Mouse (Mus musculus) lung, embryonic 16.5 days (tissue): ENCODE data around the gene Gm20605. TPM values are rescaled to one million over a fixed set of nuclear protein-coding genes. Genes with fewer than 3 reads are reported as not detected.
A peak's percentile ranks its signal among the peaks of the same experiment; 100 is the strongest.

Source experiments
- ATAC-seq: fragments of 200-750 bp; cut with Nextera tagmentation; 2 replicates; pipeline ENCODE4 v1.8.0; 2017; ENCODE audit warnings: low read depth, mild to moderate bottlenecking, moderate library complexity
- H3K27ac ChIP-seq: fragments of 300-500 bp; sonication (generic); 2 replicates; pipeline ENCODE4 v1.5.1; 2014; ENCODE audit warnings: mild to moderate bottlenecking, control low read depth, low read length
- H3K27me3 ChIP-seq: fragments of 300-500 bp; sonication (generic); 2 replicates; pipeline ENCODE4 v1.6.1; 2014; ENCODE audit warnings: low read depth, low read length, mixed read lengths; ENCODE audit not compliant: control insufficient read depth, insufficient read depth
- H3K36me3 ChIP-seq: fragments of 300-500 bp; sonication (generic); 2 replicates; pipeline ENCODE4 v1.6.1; 2014; ENCODE audit warnings: low read length; ENCODE audit not compliant: control insufficient read depth, insufficient read depth
- H3K4me1 ChIP-seq: fragments of 300-500 bp; sonication (generic); replicated peaks from 2 replicates; pipeline ENCODE4 v1.6.1; 2014; ENCODE audit warnings: low read length, mixed read lengths; ENCODE audit not compliant: control insufficient read depth, insufficient read depth
- H3K4me2 ChIP-seq: fragments of 300-500 bp; sonication (generic); 2 replicates; pipeline ENCODE4 v1.6.1; 2014; ENCODE audit warnings: low read depth, low read length, control low read depth
- H3K4me3 ChIP-seq: fragments of 300-500 bp; sonication (generic); 2 replicates; pipeline ENCODE4 v1.5.1; 2014; ENCODE audit warnings: mild to moderate bottlenecking, low read length, control low read depth
- H3K9ac ChIP-seq: fragments of 300-500 bp; sonication (generic); 2 replicates; pipeline ENCODE4 v1.6.1; 2014; ENCODE audit warnings: low read length, control low read depth
- H3K9me3 ChIP-seq: fragments of 300-500 bp; sonication (generic); 2 replicates; pipeline ENCODE4 v1.6.1; 2016; ENCODE audit warnings: low read length; ENCODE audit not compliant: control insufficient read depth
- WGBS: fragments of 180-500 bp; shearing (Covaris S2); extraction: QIAGEN DNeasy Blood & Tissue Kit; methylation state at CpG from one replicate; pipeline ENCODE4 v1.1.7; 2014; 5-methylcytosine and 5-hydroxymethylcytosine counted together
- polyA plus RNA-seq: library from polyadenylated mRNA; unstranded; fragments of >200 nt; fragmentation: Nextera tagmentation; extraction: Ambion mirVana; gene quantifications from 2 replicates; pipeline ENCODE4 v1.2.1, GENCODE M21; 2015

Gene Gm20605
- polyA plus RNA-seq, 1 experiment from 2014 or later = 14.8 TPM

DNA sequence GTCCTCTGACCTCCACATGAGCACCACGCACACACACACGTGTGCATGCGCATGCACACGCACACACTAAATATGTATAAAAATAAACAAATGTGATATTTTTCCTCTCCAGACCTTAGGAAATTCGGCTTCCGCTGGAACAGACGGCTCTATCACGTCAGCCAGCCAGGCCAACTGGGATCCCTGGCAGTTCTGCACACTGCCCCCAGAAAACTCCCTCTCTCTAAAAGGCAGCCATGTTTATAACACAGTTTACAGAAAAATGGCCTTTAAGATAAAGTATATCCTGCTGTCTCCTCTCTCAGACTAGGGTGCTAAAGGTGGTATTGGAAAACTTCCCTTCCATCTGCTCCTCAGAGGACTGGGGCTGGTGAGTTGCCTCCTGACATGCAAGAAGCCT, 48.9 kb downstream of the Gm20605 start:
- Histone ChIP-seq H3K9me3 (no peaks in the 10 kb centered on the region), H3K4me2 (no peak overlapping the region), H3K27me3 (no peaks in the 10 kb centered on the region), H3K27ac (no peak overlapping the region), H3K4me1 (peaks cover under 1% of the 10 kb centered on the region), H3K9ac (no peak overlapping the region), H3K36me3 (no peaks in the 10 kb centered on the region), H3K4me3 (no peak overlapping the region)
- no peak for ATAC-seq
- 85% methylated on average over 8 of the region's 8 CpGs for WGBS

DNA sequence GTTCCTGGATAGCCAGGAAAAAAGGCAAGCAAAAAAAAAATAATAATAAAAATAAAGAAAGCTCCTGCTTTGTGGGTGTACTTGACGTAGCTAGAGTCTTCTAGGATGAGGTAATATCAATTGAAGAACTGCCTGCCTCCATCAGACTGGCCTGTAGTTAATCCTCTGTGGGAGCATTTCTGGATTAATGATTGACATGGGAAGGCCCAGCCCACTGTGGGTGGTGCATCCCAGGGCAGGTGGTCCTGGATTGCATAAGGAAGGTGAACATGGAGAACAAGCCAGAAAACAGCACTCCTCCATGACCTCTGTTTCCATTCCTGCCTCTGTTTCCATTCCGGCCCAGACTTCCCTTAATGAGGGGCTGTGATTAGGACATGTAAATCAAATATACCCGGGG, 49.8 kb downstream of the Gm20605 start:
- no peaks in the 10 kb centered on the region for H3K9me3 ChIP-seq
- H3K4me3 ChIP-seq = no peak overlapping the region
- H3K27me3 ChIP-seq = no peaks in the 10 kb centered on the region
- no peaks in the 10 kb centered on the region for H3K36me3 ChIP-seq
- 78% methylated on average over 3 of the region's 3 CpGs for WGBS
- peaks cover 10% of the 10 kb centered on the region for H3K4me1 ChIP-seq
- H3K4me2 ChIP-seq = no peak overlapping the region
- H3K9ac ChIP-seq = no peak overlapping the region
- H3K27ac ChIP-seq = no peak overlapping the region
- ATAC-seq = no peak

DNA sequence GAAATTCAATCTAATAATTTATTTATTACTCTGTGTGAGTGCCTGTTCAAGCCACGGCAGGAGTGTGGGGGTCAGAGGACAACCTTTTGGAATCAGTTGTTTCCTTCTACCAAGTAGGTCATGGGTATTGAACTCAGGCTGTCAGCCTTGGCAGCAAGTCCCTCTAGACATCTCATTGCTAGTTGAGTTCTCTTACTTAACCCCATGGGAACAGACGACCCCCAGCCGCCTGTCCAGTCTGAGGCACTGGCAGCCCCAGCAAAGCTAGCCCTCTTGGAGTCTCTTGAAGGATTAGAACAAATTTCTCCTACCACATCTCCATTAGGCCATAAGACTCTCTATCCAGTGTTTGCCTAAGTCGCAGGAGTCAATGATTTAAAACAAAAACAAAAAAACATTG, 50.8 kb downstream of the Gm20605 start:
- H3K9me3 ChIP-seq = no peaks in the 10 kb centered on the region
- no peak overlapping the region for H3K4me2 ChIP-seq
- H3K27me3 ChIP-seq = no peaks in the 10 kb centered on the region
- 62% methylated on average over 4 of the region's 4 CpGs for WGBS
- peaks cover 10% of the 10 kb centered on the region for H3K4me1 ChIP-seq
- no peak overlapping the region for H3K4me3 ChIP-seq
- no peak overlapping the region for H3K9ac ChIP-seq
- ATAC-seq = no peak
- no peak overlapping the region for H3K27ac ChIP-seq
- H3K36me3 ChIP-seq = no peaks in the 10 kb centered on the region

DNA sequence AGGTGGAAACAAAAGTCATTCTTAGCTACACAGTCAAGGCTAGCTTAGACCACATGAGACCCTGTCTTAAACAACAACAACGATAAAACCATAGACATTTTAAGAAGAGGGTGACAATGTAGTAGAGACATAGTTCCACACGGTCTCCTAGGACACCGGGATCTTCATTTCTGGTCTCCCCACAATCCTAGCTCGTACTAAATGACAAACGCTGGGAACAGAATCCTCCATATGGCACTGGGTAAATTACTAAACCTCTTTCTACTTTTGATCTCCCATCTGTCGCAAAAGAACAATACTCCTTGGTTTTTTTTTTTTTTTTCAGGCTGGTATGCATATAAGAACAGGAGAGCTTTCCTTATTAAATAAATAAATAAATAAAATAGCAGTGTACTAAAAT, 53.6 kb downstream of the Gm20605 start:
- Histone ChIP-seq H3K4me3 (no peak overlapping the region), H3K27me3 (no peaks in the 10 kb centered on the region), H3K4me1 (peaks cover 13% of the 10 kb centered on the region), H3K27ac (no peak overlapping the region), H3K4me2 (no peak overlapping the region), H3K9ac (no peak overlapping the region), H3K9me3 (no peaks in the 10 kb centered on the region), H3K36me3 (no peaks in the 10 kb centered on the region)
- WGBS = 83% methylated on average over 6 of the region's 6 CpGs
- ATAC-seq = no peak

DNA sequence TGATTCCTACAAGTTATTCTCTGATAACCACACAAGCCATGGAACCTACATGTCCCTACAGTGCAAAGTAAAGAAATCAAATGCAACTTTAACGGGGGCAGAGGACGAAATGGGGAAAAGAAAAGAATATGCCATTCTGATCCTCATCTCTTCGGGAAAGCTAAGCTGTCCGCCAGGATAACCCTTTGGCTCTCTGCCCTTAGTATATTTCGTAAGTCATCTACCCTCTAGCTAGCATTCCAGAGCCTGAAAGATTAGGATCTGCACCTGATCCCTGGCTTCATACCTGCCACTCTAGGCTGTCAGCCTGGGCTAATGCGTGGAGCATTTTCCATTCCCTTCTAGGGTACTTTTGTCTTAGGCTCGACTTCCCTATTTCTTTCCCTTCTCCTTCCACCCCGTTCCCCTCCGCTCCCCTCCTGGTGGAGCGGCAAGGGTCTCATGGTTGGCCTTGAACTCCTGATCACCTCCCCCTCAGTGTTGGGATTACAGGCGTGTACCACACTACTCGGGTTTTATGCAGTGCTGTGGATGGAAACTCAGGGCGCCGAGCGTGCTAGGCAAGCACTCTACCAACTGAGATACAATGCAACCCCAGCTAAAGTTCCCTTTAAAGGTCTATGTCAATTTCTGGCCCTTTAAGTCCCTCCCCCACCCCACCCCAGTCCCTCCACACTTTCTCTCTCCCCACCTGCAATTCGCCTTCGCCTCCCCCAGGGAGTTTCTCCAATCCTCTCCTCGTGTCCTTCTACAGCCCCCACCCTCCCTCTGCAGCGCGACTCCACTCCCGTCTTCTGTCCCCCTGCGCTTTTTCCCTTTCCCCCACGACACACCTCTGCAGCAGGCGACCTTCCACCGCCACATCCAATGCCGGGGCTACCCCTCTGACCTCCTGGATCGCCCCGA, 54.7 kb downstream of the Gm20605 start:
- Histone ChIP-seq H3K27me3 (no peaks in the 10 kb centered on the region), H3K9ac (peak overlapping the region; percentile 69), H3K4me1 (peaks cover 13% of the 10 kb centered on the region), H3K4me2 (peak overlapping the region; percentile 98), H3K27ac (peak overlapping the region; percentile 71), H3K9me3 (no peaks in the 10 kb centered on the region), H3K4me3 (peak overlapping the region; percentile 82), H3K36me3 (no peaks in the 10 kb centered on the region)
- WGBS = 4% methylated on average over 28 of the region's 28 CpGs
- ATAC-seq = peak; percentile 1; the same call in 1 of the 2 replicates

DNA sequence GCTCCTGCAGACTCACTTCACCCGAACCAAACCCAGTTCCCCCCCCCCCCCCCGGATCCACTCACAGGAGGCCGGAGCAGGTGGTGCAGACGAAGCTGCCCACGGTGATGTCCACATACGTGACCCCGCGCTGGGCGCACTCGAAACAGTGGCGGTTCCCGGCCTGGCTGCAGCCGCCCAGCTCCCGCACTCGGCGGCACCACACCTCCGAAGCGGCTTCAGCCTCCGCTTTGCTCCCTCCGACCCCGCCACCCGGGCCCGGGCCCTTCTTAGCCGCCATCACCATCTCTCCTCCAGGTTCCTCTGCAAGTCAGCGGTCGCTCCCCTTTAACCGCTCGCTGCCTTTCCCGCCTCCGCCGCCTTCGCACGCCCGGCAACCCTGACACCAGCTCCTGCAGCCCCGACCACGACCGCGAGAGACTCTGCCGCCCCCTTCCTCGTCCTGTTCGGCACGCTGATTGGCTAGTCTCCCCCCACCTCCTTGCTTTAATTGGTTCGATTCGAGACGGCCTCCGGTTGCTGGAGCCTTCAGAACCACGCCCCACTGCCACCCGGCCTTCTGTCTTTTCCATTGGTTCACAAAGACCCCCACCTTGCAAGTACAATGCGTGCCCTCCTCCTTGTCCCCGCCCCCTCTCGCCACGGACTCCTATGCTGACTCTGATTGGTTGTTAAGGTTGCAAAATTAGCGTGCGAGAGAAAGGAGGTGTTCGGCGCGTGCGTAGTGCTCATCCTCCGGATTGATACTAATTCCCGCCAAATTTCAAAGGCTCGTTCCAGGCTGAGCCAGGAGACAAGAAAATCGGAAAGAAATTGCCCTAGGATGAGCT, 55.5 kb downstream of the Gm20605 start, which contains the start of gene Agfg2:
Agfg2 (minus strand) TSS at position 433 of the 830 bp plus-strand sequence.
- H3K9ac ChIP-seq = peak within 1 kb of the TSS; percentile 69
- H3K36me3 ChIP-seq = no peaks in the 10 kb centered on the region
- no peaks in the 10 kb centered on the region for H3K9me3 ChIP-seq
- under 1% methylated on average over 54 of the region's 62 CpGs for WGBS
- peak within 1 kb of the TSS; percentile 82 for H3K4me3 ChIP-seq
- ATAC-seq = peak; percentile 99
- peak within 1 kb of the TSS; percentile 71 for H3K27ac ChIP-seq
- peaks cover 13% of the 10 kb centered on the region for H3K4me1 ChIP-seq
- H3K4me2 ChIP-seq = peak within 1 kb of the TSS; percentile 98
- no peaks in the 10 kb centered on the region for H3K27me3 ChIP-seq

DNA sequence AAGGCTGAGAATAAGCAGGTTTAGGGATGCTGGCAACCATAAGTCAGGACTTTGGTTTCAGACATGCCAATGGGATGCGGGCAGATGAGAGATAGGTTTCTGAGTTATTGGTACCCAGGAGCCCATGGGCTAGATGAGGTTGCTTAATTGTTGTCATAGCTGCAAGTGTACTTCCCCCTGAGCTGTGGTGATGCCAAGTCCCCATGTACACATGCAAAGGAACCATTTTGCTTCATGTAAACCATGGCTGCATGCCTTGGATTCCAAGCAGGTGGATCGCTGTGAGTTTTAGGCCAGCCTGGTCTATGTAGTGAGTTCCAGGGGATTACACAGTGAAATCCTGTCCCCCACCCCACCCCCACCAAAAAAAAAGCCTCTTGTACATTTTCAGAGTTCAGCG, 56.7 kb downstream of the Gm20605 start:
- H3K4me1 ChIP-seq = peaks cover 13% of the 10 kb centered on the region
- H3K4me3 ChIP-seq = no peak overlapping the region
- no peaks in the 10 kb centered on the region for H3K9me3 ChIP-seq
- no peak overlapping the region for H3K27ac ChIP-seq
- H3K9ac ChIP-seq = no peak overlapping the region
- H3K36me3 ChIP-seq = no peaks in the 10 kb centered on the region
- ATAC-seq = no peak
- H3K4me2 ChIP-seq = no peak overlapping the region
- 94% methylated on average over 3 of the region's 3 CpGs for WGBS
- no peaks in the 10 kb centered on the region for H3K27me3 ChIP-seq

DNA sequence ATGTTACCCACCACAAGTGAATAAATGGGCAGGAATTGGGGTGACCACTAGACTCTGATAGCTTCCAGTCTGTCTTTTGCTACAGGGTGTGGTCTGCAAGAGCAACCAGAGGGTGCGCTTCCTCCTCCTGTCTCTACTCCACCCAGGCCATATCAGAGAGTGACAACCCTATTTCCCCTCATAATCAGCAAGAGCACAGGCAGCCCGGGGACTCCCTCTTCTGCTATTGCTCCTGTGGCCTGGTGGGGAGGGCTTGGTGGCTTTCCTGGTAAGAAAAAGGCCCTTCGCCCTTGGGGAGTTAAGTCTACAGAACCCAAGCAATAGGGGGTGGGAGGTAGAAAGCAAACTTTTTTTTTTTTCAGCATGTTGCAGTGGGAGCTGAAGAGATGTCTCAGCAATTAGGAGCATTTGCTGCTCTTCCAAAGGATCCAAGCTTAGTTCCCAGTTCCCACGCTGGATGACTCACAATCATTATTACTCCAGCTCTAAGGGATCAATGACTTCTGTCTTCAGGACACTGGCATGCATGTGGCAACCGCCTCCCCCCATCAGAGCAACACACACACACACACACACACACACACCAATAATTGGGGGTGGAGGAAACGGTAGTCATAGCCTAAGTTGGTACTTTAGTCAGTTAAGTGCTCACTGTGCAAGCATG, 57.3 kb downstream of the Gm20605 start:
- H3K27me3 ChIP-seq = no peaks in the 10 kb centered on the region
- H3K4me3 ChIP-seq = no peak overlapping the region
- H3K36me3 ChIP-seq = no peaks in the 10 kb centered on the region
- H3K4me2 ChIP-seq = no peak overlapping the region
- 79% methylated on average over 6 of the region's 6 CpGs for WGBS
- peaks cover 13% of the 10 kb centered on the region for H3K4me1 ChIP-seq
- H3K9ac ChIP-seq = no peak overlapping the region
- ATAC-seq = no peak
- H3K9me3 ChIP-seq = no peaks in the 10 kb centered on the region
- no peak overlapping the region for H3K27ac ChIP-seq

DNA sequence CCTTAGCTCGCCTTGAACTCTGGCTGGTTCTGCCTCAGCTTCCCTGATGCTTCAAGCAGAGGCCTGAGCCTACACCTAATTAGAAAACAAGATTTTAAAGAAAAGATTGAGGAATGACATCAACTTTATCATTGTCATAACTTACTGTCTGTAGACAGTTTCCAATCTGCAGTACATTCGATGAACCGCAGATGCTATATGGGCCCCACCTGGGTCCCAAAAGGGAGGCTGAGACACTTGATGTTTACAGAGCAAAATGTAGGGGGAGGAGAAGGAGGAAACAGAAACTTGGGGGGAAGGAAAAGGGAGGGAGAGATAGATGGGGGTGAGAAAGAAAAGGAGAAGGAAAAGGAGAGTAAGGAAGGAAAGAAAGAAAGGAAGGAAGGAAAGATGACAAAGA, 61.0 kb downstream of the Gm20605 start:
- H3K4me2 ChIP-seq = no peak overlapping the region
- H3K4me3 ChIP-seq = no peak overlapping the region
- ATAC-seq = no peak
- no peak overlapping the region for H3K27ac ChIP-seq
- H3K4me1 ChIP-seq = peaks cover 1% of the 10 kb centered on the region; the same call in 1 of the 2 replicates
- 82% methylated on average over 3 of the region's 3 CpGs for WGBS
- no peaks in the 10 kb centered on the region for H3K9me3 ChIP-seq
- no peak overlapping the region for H3K9ac ChIP-seq
- H3K27me3 ChIP-seq = no peaks in the 10 kb centered on the region
- no peaks in the 10 kb centered on the region for H3K36me3 ChIP-seq
